Mouse (Mus musculus) heart, adult 11 months (tissue): Measurements from ENCODE around the gene Lin7a.

ENCODE experiments used
- DNase-seq: peaks from one replicate; pipeline ENCODE4 v3.0.0; 2022

Gene Lin7a

DNA sequence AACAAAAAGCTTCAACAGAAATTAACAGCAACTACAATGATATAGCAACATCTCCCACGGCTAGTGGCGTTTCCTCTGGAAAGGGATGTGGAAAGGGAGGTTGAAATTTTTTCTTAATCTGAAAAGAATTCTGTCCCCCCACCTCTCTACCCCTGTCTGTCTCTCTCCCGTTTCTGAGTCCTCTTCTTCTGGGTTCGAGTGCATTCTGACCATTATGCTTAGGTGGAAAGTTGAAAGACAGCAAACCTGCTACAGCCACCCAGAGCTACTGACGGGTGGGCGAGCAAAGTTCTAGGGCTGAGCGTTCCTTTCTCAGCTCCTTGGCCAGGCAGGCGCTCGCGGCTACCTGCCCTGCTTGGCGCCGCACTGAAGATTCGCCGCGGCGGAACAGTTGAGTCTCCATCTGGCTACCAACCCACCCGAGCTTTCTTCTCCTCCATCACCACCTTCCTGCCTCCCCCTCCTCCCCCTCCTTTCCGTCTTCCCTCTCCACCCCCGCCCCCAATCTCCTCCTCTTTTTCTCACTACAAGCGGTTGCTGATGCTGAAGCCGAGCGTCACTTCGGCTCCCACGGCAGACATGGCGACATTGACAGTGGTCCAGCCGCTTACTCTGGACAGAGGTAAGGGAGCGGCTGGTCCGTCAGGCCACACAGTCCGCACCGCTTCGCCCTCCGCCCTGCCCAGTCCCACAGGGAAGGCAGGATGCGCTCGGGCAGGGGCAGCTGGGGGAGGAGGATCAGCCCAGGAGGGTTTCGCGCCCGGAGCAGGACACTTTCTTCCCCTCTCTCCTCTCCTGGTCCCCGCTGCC, at the start of gene Lin7a:
TSS of gene Lin7a (plus strand) at position 366 of the 810 bp plus-strand sequence.
- DNase-seq = peak; percentile 92

- DNase-seq = no peak
Observed at GRCm38 (mm10) chr10:107221726-107222125, 49.8 kb upstream of the Lin7a start.

GRCm38 (mm10) chr10:107222406-107223185, 48.9 kb upstream of the Lin7a start:
- DNase-seq = no peak

DNA sequence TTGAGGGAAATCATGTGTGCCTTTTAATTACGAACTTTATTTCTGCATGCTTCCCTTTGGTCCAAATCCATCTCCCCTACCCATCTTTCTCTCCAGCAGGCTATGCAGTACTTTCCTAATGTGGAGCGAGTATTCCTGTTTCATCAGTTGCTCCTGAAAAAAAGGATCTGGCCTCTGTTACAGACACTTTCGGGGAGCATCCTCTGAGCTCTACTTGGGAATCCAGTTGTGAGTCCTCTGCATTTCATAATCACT, 48.4 kb upstream of the Lin7a start:
- DNase-seq = no peak

GRCm38 (mm10) chr10:107223821-107224220, 47.7 kb upstream of the Lin7a start:
- no peak for DNase-seq

DNA sequence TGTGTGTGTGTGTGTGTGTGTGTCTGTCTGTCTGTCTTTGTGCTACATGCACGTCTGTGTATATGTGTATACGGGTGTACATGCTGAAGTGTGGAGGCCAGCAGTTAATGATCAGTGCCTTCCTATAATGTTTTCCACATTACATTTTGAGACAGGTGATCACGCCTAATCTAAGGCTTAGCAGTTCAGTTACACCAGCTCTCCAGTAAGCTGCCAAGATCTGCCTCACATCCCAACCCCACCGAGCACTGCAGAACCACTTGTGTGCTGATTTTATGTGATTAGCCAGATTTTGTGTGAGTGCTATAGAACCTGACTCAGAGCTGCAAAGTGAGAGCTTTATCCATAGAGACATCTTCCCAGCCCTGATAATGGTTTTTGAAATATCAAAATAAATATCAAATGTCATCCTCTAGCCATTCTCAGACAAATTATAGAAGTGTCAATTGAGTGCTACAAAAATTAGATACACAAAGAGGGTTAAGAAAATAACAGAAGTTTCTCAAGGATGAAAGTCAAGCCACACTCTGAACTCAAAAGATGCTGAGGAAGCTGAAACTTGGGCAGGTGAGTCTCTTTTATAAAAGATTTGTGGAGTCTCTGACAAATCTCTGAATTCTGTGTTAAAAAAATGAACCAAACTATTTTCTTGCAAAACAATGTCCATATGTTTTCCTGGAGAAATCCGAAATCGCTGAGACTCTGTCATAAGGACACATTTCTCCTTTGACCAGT, 46.7 kb upstream of the Lin7a start:
- DNase-seq = no peak

GRCm38 (mm10) chr10:107225331-107225835, 46.1 kb upstream of the Lin7a start:
- DNase-seq = no peak

GRCm38 (mm10) chr10:107225871-107226270, 45.6 kb upstream of the Lin7a start:
- no peak for DNase-seq

- no peak for DNase-seq
Observed at GRCm38 (mm10) chr10:107227901-107228300, 43.6 kb upstream of the Lin7a start.

- no peak for DNase-seq
Observed at GRCm38 (mm10) chr10:107228776-107229175, 42.7 kb upstream of the Lin7a start.

- DNase-seq = no peak
Observed at GRCm38 (mm10) chr10:107229416-107229815, 42.1 kb upstream of the Lin7a start.

GRCm38 (mm10) chr10:107230081-107230850, 41.2 kb upstream of the Lin7a start:
- DNase-seq = no peak

GRCm38 (mm10) chr10:107230851-107231130, 40.7 kb upstream of the Lin7a start:
- no peak for DNase-seq

GRCm38 (mm10) chr10:107231421-107232010, 40.0 kb upstream of the Lin7a start:
- no peak for DNase-seq

GRCm38 (mm10) chr10:107232491-107233110, 38.9 kb upstream of the Lin7a start:
- no peak for DNase-seq

DNA sequence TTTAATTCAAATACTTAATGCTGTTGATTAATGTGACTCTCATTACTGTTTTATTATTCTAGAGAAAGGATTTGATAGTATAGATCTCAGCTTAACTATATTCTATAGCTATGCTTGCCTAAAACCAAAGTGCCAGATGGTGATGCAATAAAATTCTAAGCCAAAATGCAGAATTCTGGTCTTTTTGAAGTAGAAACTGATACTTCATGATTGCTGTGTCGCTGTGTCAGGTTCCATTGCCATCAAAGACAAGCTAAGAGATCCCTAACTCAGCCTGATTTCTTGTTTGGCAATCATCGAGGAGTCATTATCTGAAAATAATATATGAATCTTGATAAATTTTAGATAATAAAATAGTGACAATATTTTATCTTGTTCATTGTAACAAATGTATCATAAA, 38.3 kb upstream of the Lin7a start:
- no peak for DNase-seq

- DNase-seq = no peak
Observed at GRCm38 (mm10) chr10:107233825-107234224, 37.7 kb upstream of the Lin7a start.

DNA sequence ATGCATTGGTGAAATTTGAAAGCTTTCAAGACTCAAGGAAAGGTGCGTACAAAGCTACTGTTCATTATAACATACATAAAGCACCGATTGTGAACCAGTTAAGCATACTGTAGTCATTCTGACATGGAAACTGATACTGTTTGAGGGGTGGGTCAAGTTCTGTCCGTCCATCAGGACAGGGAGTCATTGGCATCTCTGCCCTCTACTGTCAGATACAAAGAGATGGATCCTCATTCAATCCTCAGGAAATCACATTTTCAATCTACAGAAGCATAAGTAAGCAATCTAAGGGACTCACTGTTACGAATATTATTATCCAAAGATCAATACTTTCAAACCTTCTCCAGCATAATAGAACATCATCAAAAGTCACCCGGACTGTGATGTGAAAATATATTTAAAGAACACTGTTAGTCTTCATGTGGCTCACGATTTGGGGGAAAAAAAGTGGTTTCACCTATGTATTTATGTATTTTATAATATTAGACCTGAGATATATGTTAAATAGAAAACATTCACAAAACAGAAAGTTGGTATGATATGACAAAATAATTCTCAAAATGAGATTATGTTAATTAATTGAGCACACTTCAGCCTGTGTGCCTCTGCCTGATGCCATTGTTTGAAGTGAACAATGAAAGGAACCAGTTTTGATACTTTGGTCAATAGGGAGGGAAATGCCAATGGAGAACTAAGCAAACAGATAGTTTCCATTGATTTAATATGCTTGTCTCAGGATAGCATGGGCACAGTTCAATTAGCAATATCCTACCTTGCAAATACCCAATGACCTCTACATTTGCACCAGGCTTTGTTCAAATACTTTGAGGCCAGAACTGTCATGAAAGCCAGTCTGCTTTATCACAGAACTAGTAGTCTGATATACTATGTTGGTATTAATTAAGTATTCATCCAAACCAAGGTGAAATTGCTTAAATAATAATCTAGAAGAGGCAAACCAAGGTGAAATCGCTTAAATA, 36.8 kb upstream of the Lin7a start:
- no peak for DNase-seq

GRCm38 (mm10) chr10:107235496-107235895, 36.0 kb upstream of the Lin7a start:
- DNase-seq = no peak

DNA sequence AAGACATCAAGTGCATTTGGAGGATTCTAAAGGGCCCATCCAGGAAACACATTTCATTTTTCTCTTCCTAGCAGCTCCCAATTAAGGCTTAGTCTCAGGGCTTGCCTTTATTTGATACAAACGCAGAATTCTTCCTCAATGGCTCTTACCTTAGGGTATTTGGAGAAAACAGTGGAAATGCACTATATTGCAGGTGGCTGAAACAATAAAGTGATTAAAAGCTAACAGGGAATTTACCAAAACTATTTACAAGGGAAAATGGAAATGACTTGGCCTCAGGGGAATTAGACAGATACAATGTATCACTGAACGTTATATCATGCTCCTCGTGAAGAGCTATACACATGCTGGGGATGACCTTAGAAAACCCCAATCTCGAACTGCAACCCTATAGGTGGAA, 35.3 kb upstream of the Lin7a start:
- no peak for DNase-seq

DNA sequence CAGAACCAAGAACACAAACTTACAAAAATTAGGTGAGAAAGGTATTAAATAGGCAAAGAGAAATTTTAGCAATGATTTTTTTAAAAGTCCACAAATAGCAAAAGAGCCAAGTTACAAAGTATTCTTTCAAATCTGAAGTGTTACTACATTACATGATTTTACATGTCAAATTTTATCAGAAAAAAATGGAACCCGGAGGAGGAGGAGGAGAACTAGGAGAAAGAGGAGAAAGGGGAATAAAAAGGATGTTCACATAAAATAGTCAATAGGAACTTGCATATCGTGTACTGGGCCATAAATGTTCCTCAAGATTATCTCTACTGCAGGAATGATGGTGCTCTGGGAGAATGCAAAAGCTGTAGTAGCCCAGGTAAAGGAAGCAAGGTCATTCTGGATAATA, 34.4 kb upstream of the Lin7a start:
- DNase-seq = no peak
